29 mouse cellular contexts compared by ENCODE assay signal in the genomic region with DNA sequence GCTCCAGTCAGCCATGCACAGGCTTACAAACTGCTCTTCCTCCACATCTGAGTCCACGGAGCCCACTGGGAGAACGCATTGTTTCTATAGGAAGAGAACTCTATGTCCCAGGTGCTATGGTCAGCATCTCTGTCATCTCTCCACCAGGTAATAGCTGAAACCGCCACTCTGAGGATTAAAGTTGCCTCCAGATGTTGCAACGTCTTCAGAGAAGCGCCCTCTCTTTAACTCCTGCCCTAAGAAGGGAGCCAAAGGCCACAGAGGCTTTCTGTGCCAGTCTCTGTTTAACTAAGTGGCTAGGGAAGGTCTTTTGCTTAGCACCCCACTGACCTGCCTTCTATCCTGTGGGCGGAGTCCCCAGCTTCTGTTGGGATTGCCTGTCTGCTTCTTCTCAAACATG. TPM values are rescaled to one million over a fixed set of nuclear protein-coding genes. Genes with fewer than 3 reads are reported as not detected.
A peak's percentile ranks its signal among the peaks of the same experiment; 100 is the strongest.
DNase-seq lines count a peak whose midpoint lies in the region; ATAC-seq and TF ChIP-seq lines count a peak whose summit lies in the region.
"Had no signal": no experiment of that assay in that cellular context is flagged by ENCODE, and none has a peak within 500 bp of the region (broad histone marks: within the 10 kb centered on the region; RNA-seq: fewer than 3 reads in every experiment).

No protein-coding gene starts in this region.

- peak overlapping the region; percentile 14; the same call in 1 of the 2 replicates for H3K27ac ChIP-seq in hindbrain, embryonic 14.5 days
- H3K27ac ChIP-seq in hindbrain, postnatal 0 days = no peak overlapping the region
- H3K27ac ChIP-seq in midbrain, embryonic 10.5 days (replicated peaks) = peak overlapping the region; percentile 59
- H3K27ac ChIP-seq in midbrain, postnatal 0 days (ENCODE audit: low read depth, low read length) = no peak overlapping the region
- H3K27ac ChIP-seq in kidney, embryonic 15.5 days = peak overlapping the region; percentile 75
- peak overlapping the region; percentile 44; the same call in 1 of the 2 replicates for H3K27ac ChIP-seq in stomach, embryonic 14.5 days (ENCODE audit: low read length)
- H3K27ac ChIP-seq: heart, embryonic 15.5 days; liver, embryonic 13.5 days; neural tube, embryonic 12.5 days had no signal

- H3K4me2 ChIP-seq in hindbrain, embryonic 14.5 days (replicated peaks) = no peak overlapping the region
- no peak overlapping the region for H3K4me2 ChIP-seq in hindbrain, postnatal 0 days (ENCODE audit: low read depth, low read length)
- H3K4me2 ChIP-seq in midbrain, postnatal 0 days (ENCODE audit: low read depth, low read length, poor library complexity, severe bottlenecking) = no peak overlapping the region
- no peak overlapping the region for H3K4me2 ChIP-seq in kidney, embryonic 15.5 days
- no peak overlapping the region for H3K4me2 ChIP-seq in stomach, embryonic 14.5 days (replicated peaks; ENCODE audit: low read depth, low read length)
- H3K4me2 ChIP-seq: embryonic facial prominence, embryonic 13.5 days; heart, embryonic 15.5 days; liver, embryonic 13.5 days; neural tube, embryonic 12.5 days had no signal

- no peaks in the 10 kb centered on the region for H3K9me3 ChIP-seq in hindbrain, embryonic 14.5 days (ENCODE audit: control insufficient read depth, low read length)
- H3K9me3 ChIP-seq in hindbrain, postnatal 0 days (ENCODE audit: low read length) = no peaks in the 10 kb centered on the region
- H3K9me3 ChIP-seq in midbrain, embryonic 10.5 days (replicated peaks) = no peaks in the 10 kb centered on the region
- H3K9me3 ChIP-seq in midbrain, postnatal 0 days (ENCODE audit: low read length) = no peaks in the 10 kb centered on the region
- no peaks in the 10 kb centered on the region for H3K9me3 ChIP-seq in kidney, embryonic 15.5 days (replicated peaks)
- H3K9me3 ChIP-seq in stomach, embryonic 14.5 days (ENCODE audit: control insufficient read depth, low read depth, low read length) = no peaks in the 10 kb centered on the region
- H3K9me3 ChIP-seq: embryonic facial prominence, embryonic 13.5 days; heart, embryonic 15.5 days; liver, embryonic 13.5 days; megakaryocyte, embryonic 14.5 days; neural tube, embryonic 12.5 days had no signal

- H3K4me3 ChIP-seq in hindbrain, embryonic 14.5 days (replicated peaks; ENCODE audit: low read length) = no peak overlapping the region
- H3K4me3 ChIP-seq in hindbrain, postnatal 0 days (ENCODE audit: low read length) = no peak overlapping the region
- H3K4me3 ChIP-seq in midbrain, embryonic 10.5 days = no peak overlapping the region
- no peak overlapping the region for H3K4me3 ChIP-seq in midbrain, postnatal 0 days (ENCODE audit: low read depth, low read length)
- H3K4me3 ChIP-seq in kidney, embryonic 15.5 days (replicated peaks) = no peak overlapping the region
- no peak overlapping the region for H3K4me3 ChIP-seq in stomach, embryonic 14.5 days (ENCODE audit: low read depth, low read length)
- H3K4me3 ChIP-seq: embryonic facial prominence, embryonic 13.5 days; erythroblast, embryonic 14.5 days; heart, embryonic 15.5 days; liver, embryonic 13.5 days; megakaryocyte, embryonic 14.5 days; neural tube, embryonic 12.5 days had no signal

- H3K4me1 ChIP-seq in hindbrain, embryonic 14.5 days (replicated peaks; ENCODE audit: control insufficient read depth, insufficient read depth, low read length) = no peaks in the 10 kb centered on the region
- H3K4me1 ChIP-seq in hindbrain, postnatal 0 days (ENCODE audit: insufficient read depth, low read length) = no peaks in the 10 kb centered on the region
- H3K4me1 ChIP-seq in midbrain, embryonic 10.5 days = peaks cover 26% of the 10 kb centered on the region
- no peaks in the 10 kb centered on the region for H3K4me1 ChIP-seq in midbrain, postnatal 0 days (ENCODE audit: insufficient read depth, low read length)
- H3K4me1 ChIP-seq in kidney, embryonic 15.5 days = peaks cover 10% of the 10 kb centered on the region; the same call in 1 of the 2 replicates
- H3K4me1 ChIP-seq in stomach, embryonic 14.5 days (ENCODE audit: control insufficient read depth, insufficient read depth, low read length) = peaks cover 4% of the 10 kb centered on the region; the same call in 1 of the 2 replicates
- H3K4me1 ChIP-seq: heart, embryonic 15.5 days; liver, embryonic 13.5 days; neural tube, embryonic 12.5 days had no signal

- 93% methylated on average over 6 of the region's 6 CpGs for WGBS in hindbrain, embryonic 14.5 days
- WGBS in hindbrain, postnatal 0 days = 92% methylated on average over 6 of the region's 6 CpGs
- WGBS in midbrain, embryonic 10.5 days = 84% methylated on average over 6 of the region's 6 CpGs
- WGBS in midbrain, postnatal 0 days = 83% methylated on average over 6 of the region's 6 CpGs
- 78% methylated on average over 6 of the region's 6 CpGs for WGBS in kidney, embryonic 15.5 days
- WGBS in stomach, embryonic 14.5 days = 73% methylated on average over 6 of the region's 6 CpGs

- no peaks in the 10 kb centered on the region for H3K27me3 ChIP-seq in hindbrain, embryonic 14.5 days (ENCODE audit: control insufficient read depth, insufficient read depth, low read length)
- H3K27me3 ChIP-seq in hindbrain, postnatal 0 days (ENCODE audit: insufficient read depth, low read length) = no peaks in the 10 kb centered on the region
- no peaks in the 10 kb centered on the region for H3K27me3 ChIP-seq in midbrain, embryonic 10.5 days (ENCODE audit: low read depth, poor library complexity, severe bottlenecking)
- no peaks in the 10 kb centered on the region for H3K27me3 ChIP-seq in midbrain, postnatal 0 days (ENCODE audit: insufficient read depth, low read length)
- no peaks in the 10 kb centered on the region for H3K27me3 ChIP-seq in kidney, embryonic 15.5 days
- no peaks in the 10 kb centered on the region for H3K27me3 ChIP-seq in stomach, embryonic 14.5 days (ENCODE audit: control insufficient read depth, insufficient read depth, low read length)
- H3K27me3 ChIP-seq: embryonic facial prominence, embryonic 13.5 days; heart, embryonic 15.5 days; liver, embryonic 13.5 days; neural tube, embryonic 12.5 days had no signal

- no peak overlapping the region for H3K9ac ChIP-seq in hindbrain, embryonic 14.5 days
- no peak overlapping the region for H3K9ac ChIP-seq in hindbrain, postnatal 0 days (replicated peaks; ENCODE audit: low read length)
- H3K9ac ChIP-seq in midbrain, postnatal 0 days (replicated peaks; ENCODE audit: low read length, poor library complexity, severe bottlenecking) = no peak overlapping the region
- H3K9ac ChIP-seq in kidney, embryonic 15.5 days = no peak overlapping the region
- H3K9ac ChIP-seq in stomach, embryonic 14.5 days (replicated peaks; ENCODE audit: low read depth, low read length) = no peak overlapping the region
- H3K9ac ChIP-seq: embryonic facial prominence, embryonic 13.5 days; forebrain, postnatal 0 days; heart, embryonic 15.5 days; liver, embryonic 13.5 days; neural tube, embryonic 12.5 days had no signal

- TF ChIP-seq CTCF in hindbrain, postnatal 0 days (IDR thresholded peaks at IDR 0.05; ENCODE audit: low read depth) = no peak
- no peak for TF ChIP-seq CTCF in midbrain, postnatal 0 days (IDR thresholded peaks at IDR 0.05)

- ATAC-seq in hindbrain, embryonic 14.5 days (ENCODE audit: low FRiP score) = no peak
- no peak for ATAC-seq in hindbrain, postnatal 0 days
- ATAC-seq in midbrain, postnatal 0 days (ENCODE audit: low FRiP score) = no peak
- ATAC-seq in kidney, embryonic 15.5 days (replicated peaks; ENCODE audit: low FRiP score) = no peak
- no peak for ATAC-seq in stomach, embryonic 14.5 days (ENCODE audit: insufficient number of reproducible peaks, insufficient read depth, low FRiP score, low read depth)
- ATAC-seq: forebrain, postnatal 0 days; hindbrain, embryonic 16.5 days; intestine, embryonic 16.5 days had no signal

- no peak for DNase-seq in hindbrain, embryonic 14.5 days (ENCODE audit: low spot score)
- no peak for DNase-seq in hindbrain, postnatal 0 days (ENCODE audit: low spot score)
- DNase-seq in midbrain, embryonic 10.5 days (ENCODE audit: low spot score) = no peak
- DNase-seq in midbrain, postnatal 0 days (ENCODE audit: low spot score) = no peak
- DNase-seq in gastrocnemius, postnatal 4 days (ENCODE audit: low spot score in 2 of 2) = no peak
- DNase-seq: adrenal gland, postnatal 25 days; cerebellum, adult 8-10 months; cerebellum, postnatal 36 days; embryo, embryonic 11 days; forebrain, postnatal 0 days; gastrocnemius, postnatal 25 days; heart, postnatal 36 days; liver, embryonic 13.5 days; lung, adult 2 months; lung, postnatal 36 days; retina, postnatal 1 day; right cerebral cortex, postnatal 25 days; spleen, adult 18-20 months; thymus, postnatal 14 days had no signal

- peaks cover 59% of the 10 kb centered on the region for H3K36me3 ChIP-seq in hindbrain, embryonic 14.5 days (replicated peaks; ENCODE audit: control insufficient read depth, insufficient read depth)
- peaks cover 29% of the 10 kb centered on the region for H3K36me3 ChIP-seq in hindbrain, postnatal 0 days (ENCODE audit: insufficient read depth, low read length)
- H3K36me3 ChIP-seq in midbrain, embryonic 10.5 days = peaks cover 61% of the 10 kb centered on the region
- peaks cover 33% of the 10 kb centered on the region for H3K36me3 ChIP-seq in midbrain, postnatal 0 days (ENCODE audit: insufficient read depth, low read length)
- no peaks in the 10 kb centered on the region; the same call in 1 of the 2 replicates for H3K36me3 ChIP-seq in kidney, embryonic 15.5 days
- H3K36me3 ChIP-seq in stomach, embryonic 14.5 days (ENCODE audit: control insufficient read depth, insufficient read depth, low read length) = peaks cover 3% of the 10 kb centered on the region; the same call in 1 of the 2 replicates
- H3K36me3 ChIP-seq: heart, embryonic 15.5 days; liver, embryonic 13.5 days had no signal

RNA-seq across cellular contexts. Expression of gene Ucp1, which starts 39.3 kb away (rescaled TPM):
- 0.16 TPM in 1 of 2 replicates, not detected in the other for polyA plus RNA-seq in hindbrain, embryonic 14.5 days (2014; fragmentation: Nextera tagmentation; extraction: Ambion mirVana)
- 0.29 and 0.31 TPM in 2 replicates for total RNA-seq in hindbrain, postnatal 0 days (2014; rRNA removed)
- 0.09 and 0.14 TPM in 2 replicates for polyA plus RNA-seq in hindbrain, postnatal 0 days (2015; fragmentation: Nextera tagmentation; extraction: Ambion mirVana)
- 0.16 TPM in 1 of 2 replicates, not detected in the other for polyA plus RNA-seq in midbrain, embryonic 10.5 days (2016; fragmentation: Nextera tagmentation; extraction: Ambion mirVana)
- 0.52 TPM in 1 of 2 replicates, not detected in the other for total RNA-seq in midbrain, postnatal 0 days (2014; rRNA removed)
- 0.15 TPM in 1 of 2 replicates, not detected in the other for polyA plus RNA-seq in midbrain, postnatal 0 days (2015; fragmentation: Nextera tagmentation; extraction: Ambion mirVana)
- not detected in 2 replicates for polyA plus RNA-seq in kidney, embryonic 15.5 days (2015; fragmentation: Nextera tagmentation; extraction: Ambion mirVana)
- 0.35 TPM in 1 of 2 replicates, not detected in the other for polyA plus RNA-seq in stomach, embryonic 14.5 days (2014; fragmentation: Nextera tagmentation; extraction: Ambion mirVana)
- total RNA-seq in gastrocnemius, postnatal 4 days (2021) = under 1 TPM in 1 of 2 experiments, not detected in 1; 0.81 TPM
- total RNA-seq: forebrain, postnatal 0 days; gastrocnemius, postnatal 25 days; left cerebral cortex, postnatal 25 days had no signal
- polyA plus RNA-seq: embryonic facial prominence, embryonic 13.5 days; erythroblast, embryonic 14.5 days; forebrain, postnatal 0 days; heart, embryonic 15.5 days; intestine, embryonic 16.5 days; liver, embryonic 13.5 days had no signal

Comparison
In these comparisons a context has a peak if more than half of its experiments do, and no peak if none do; other contexts are left out.
1. H3K27ac ChIP-seq: peak in hindbrain, embryonic 14.5 days (single experiment), midbrain, embryonic 10.5 days (single experiment), kidney, embryonic 15.5 days (single experiment) and stomach, embryonic 14.5 days (single experiment); none in hindbrain, postnatal 0 days (single experiment) and midbrain, postnatal 0 days (single experiment).